Mouse (Mus musculus): Measurements from ENCODE around the gene Wrnip1.
A peak's percentile ranks its signal among the peaks of the same experiment; 100 is the strongest.

The Wrnip1 gene

DNA sequence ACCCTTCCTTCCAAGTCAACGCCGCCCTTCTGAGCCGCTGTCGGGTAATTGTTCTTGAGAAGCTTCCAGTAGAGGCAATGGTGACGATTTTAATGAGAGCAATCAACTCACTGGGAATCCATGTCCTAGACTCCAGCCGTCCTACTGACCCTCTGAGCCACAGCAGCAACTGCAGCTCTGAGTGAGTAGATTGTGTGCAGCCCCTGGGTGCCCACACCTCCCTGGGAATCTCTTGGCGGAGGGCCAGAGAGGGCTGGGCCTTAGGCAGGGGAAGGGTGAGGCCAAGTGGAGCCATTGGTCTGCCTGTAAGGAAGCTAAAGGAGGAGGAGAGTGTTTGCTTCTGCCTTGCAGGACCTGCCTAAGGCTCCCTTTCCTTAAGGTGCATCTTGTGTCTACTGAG, 5.0 kb downstream of the Wrnip1 start:
- no peak for DNase-seq (ENCODE audit: extremely low read depth, low read depth)

DNA sequence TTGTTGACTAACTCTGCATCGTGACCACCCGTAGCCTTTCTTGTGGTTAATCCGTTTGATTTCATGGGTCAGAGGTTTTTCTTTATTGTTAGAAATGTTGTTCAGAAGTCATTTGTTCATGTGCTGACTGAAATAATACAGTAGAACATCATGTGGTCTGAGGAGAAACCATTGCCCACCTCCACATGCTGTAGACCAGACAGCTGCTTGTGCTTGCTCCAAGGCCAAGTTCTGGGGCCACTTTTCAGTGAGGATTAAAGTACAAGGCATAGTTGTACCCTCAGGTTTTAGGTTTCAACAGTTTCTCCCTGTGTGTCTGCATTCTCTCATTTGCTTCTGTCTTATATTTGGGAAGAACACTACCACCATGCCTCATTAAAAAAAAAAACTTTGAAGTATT, 5.8 kb downstream of the Wrnip1 start:
- DNase-seq (ENCODE audit: extremely low read depth, low read depth): no peak

- no peak for DNase-seq (ENCODE audit: extremely low read depth, low read depth)
Observed at GRCm38 (mm10) chr13:32819241-32819640, 17.4 kb downstream of the Wrnip1 start.

GRCm38 (mm10) chr13:32819926-32820325, 18.1 kb downstream of the Wrnip1 start:
- no peak for DNase-seq (ENCODE audit: extremely low read depth, low read depth)

GRCm38 (mm10) chr13:32821671-32822070, 19.8 kb downstream of the Wrnip1 start:
- DNase-seq (ENCODE audit: extremely low read depth, low read depth): no peak

GRCm38 (mm10) chr13:32823126-32823525, 21.3 kb downstream of the Wrnip1 start:
- no peak for DNase-seq (ENCODE audit: extremely low read depth, low read depth)

GRCm38 (mm10) chr13:32824377-32825330, 22.8 kb downstream of the Wrnip1 start:
- DNase-seq (ENCODE audit: extremely low read depth, low read depth): no peak

DNA sequence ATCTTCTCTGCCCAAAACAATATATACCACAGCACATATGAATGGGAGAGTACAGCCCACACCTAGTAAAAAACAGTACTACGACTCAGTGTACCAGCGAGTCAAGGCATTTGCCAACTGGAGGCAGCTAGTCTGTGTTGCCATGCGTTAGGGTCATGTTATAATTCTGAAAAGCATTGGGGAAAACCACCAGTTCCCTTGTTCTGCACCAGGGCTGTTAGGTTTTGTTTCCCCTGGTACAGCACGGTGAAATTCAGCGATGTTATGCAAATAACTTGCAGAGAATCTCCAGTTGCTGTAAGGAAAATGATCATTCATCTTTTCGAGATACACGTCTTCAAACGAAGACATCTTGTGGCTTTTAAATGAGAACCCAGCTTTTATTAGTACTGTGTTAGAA, 23.7 kb downstream of the Wrnip1 start:
- DNase-seq (ENCODE audit: extremely low read depth, low read depth): no peak

DNA sequence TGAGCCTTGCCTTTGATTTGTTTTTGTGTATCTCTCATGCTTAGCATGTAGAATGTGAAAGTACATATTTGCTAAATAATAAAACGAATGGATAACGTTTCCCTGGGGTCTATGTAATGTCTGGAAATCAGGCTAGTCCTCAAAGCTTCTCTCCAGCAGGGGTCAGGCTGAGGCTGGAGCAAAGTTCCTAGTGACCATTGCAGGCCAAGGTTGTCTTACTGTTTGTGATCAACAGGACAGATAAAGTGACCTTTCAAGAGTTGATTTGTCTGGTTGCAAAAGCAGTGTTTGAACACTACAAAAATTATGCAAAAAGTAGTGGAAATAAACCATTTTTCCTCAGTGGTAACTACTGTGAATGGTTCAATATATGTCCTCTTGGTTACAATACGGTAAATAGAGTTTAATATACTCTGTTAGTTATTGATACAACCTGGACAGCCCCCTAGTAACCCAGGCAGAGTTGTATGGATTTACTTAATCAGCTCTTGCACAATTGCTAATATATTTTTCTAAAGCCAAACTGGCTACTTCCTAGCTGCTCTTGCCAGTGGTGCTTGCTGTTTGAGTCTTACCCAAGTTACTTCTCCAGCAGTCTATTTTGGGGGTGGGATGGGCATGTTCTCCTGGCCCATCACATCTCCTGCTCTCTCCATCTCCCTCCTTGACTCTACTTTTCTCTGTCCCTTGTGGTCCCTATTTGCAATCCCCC, 25.4 kb downstream of the Wrnip1 start:
- DNase-seq (ENCODE audit: extremely low read depth, low read depth): no peak

DNA sequence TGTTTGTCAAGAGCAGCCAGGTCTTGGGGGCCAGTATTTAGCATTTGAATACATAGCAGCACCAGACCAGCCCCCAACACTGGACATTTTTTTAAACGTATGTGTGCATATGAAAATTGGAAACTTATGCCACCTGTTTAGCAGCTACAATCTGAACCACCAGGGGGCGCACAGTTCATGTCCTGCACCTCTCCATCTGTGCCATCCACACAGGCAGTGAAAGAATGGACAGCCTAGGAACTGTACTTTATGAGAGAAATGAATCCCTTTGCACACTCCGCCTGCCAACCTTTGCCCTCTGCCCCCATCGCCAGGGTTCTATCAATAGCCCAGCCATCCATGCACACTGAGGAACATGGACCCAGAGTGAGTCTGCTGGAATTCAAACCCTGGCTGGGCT, 26.1 kb downstream of the Wrnip1 start:
- peak; percentile 28 for DNase-seq (ENCODE audit: extremely low read depth, low read depth)

GRCm38 (mm10) chr13:32828886-32829285, 27.0 kb downstream of the Wrnip1 start:
- peak; percentile 27 for DNase-seq (ENCODE audit: extremely low read depth, low read depth)

DNA sequence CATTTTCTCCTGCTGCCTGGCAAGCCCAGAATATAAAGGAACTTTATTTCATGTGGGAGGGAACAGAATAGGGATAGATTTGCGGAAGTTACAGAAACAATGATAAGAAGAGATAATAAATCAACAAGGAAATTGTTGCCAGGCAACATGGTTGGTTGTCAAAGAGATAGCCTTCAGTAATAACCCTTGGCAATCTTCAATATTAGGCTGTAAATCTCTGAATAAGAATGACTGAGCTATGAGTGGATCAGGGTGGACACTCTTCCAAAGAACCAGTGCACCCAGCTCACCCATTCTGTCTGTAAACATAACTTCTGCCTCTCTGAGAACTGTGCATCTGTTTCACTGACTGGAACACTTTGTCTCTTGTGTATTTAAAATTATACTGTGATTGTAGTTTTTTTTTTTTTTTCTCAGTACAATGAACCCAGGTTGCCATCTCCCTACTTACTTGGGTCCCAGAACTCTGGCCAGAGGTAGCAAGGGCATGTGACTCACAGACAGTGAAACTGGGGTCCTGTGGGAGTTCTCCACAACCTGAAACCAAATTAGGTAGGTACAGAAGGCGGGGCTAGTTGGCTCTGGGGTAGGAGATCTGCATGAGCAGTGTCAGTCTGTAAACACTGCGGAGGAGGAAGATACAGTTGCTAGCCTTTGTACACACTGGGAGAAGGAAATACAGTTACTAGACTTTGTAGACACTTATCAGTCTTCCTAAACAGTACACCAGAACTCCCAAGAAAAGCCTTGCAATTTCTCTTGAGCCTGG, 29.9 kb downstream of the Wrnip1 start:
- no peak for DNase-seq (ENCODE audit: extremely low read depth, low read depth)

GRCm38 (mm10) chr13:32832776-32833175, 30.9 kb downstream of the Wrnip1 start:
- no peak for DNase-seq (ENCODE audit: extremely low read depth, low read depth)

- no peak for DNase-seq (ENCODE audit: extremely low read depth, low read depth)
Observed at GRCm38 (mm10) chr13:32833237-32833636, 31.4 kb downstream of the Wrnip1 start.

GRCm38 (mm10) chr13:32834513-32834912, 32.7 kb downstream of the Wrnip1 start:
- DNase-seq (ENCODE audit: extremely low read depth, low read depth): no peak

DNA sequence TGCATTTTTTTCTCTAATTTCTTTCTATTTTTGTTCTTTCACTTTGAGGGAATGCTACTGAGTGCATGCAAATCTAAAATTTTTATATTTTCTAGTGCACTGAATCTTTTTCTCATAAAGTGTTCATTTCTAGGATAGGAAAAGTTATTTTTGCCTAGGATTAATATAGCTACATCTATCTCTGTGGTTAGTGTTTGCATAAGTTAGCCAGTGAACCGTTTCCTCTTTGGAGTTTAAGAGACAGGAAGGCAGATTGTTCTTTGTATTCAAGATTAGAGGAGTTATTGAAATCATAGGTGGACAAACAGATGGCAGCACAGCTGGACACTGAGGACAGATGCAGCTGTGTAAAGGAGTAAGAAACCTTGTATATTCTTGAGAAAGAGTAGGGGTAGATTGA, 37.5 kb downstream of the Wrnip1 start:
- DNase-seq (ENCODE audit: extremely low read depth, low read depth): no peak

GRCm38 (mm10) chr13:32841349-32841748, 39.5 kb downstream of the Wrnip1 start:
- DNase-seq (ENCODE audit: extremely low read depth, low read depth): no peak

- DNase-seq (ENCODE audit: extremely low read depth, low read depth): no peak
Observed at GRCm38 (mm10) chr13:32846221-32846620, 44.4 kb downstream of the Wrnip1 start.

DNA sequence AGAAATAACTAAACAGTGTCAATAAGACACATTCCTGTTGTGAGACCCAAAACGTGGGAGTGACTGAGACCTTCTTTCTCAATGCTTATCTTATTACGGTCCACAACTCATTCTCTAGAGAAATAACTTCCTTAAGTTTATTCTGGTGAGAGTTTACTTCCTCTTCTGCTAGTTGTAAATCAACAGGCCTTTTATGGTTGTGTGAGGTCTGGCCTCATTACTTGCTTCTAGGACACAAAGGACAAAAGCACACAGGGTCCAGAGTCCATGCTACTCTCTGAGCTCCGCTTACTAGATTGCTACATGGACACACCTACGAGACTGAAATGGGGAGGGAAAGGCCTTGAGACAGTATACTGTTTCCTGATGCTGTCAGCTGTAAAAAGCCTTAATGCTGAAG, 47.3 kb downstream of the Wrnip1 start:
- peak; percentile 64 for DNase-seq (ENCODE audit: extremely low read depth, low read depth)

- no peak for DNase-seq (ENCODE audit: extremely low read depth, low read depth)
Observed at GRCm38 (mm10) chr13:32849531-32850123, 47.8 kb downstream of the Wrnip1 start.

DNA sequence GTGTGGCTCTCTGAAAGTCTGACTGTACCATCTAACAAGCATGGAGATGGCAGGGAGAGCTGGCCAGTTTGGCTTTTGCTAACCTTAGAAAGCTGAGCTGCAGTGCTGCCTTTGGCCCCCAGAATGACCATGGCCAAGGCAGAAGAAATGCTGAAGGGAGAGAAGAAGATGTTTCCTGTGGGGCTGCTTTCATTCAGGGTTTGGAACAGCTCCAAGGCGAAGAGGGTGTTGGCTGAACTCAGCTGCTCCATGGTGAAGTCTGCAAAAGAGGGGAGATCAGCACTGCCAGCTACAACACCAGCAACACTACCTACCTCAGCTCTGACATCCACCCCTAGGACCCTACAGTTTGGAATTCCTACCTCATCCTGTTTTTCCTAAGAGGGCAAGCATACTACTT, 48.3 kb downstream of the Wrnip1 start:
- DNase-seq (ENCODE audit: extremely low read depth, low read depth): peak; percentile 23
